Mouse (Mus musculus): Measurements from ENCODE around the gene Tecr.
"Not testable (repeated sequence)": the region's sequence is repeated elsewhere in the genome, so short reads cannot be mapped to it uniquely, and the experiment has no call there.

Tecr gene

DNA sequence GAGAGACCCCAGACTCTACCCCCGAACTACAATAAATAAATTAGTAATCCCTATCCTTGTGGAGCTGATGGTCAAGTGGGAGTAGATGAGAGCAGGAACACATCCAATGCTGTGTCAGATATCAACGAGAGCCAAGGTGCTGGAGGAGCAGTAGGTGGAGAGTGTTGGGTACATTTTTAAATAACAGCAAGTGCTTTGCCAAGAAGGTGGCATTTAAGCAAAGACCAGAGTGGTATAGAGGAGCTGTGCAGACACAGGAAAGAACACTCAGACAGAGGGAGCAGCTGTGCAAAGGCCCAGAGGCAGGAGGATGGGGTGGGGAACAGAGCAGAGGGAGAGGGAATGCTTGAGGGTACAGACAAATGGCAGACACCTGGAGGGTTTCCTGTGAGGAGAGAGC is 9.3 kb upstream of the Tecr start:
- no peak for DNase-seq

DNA sequence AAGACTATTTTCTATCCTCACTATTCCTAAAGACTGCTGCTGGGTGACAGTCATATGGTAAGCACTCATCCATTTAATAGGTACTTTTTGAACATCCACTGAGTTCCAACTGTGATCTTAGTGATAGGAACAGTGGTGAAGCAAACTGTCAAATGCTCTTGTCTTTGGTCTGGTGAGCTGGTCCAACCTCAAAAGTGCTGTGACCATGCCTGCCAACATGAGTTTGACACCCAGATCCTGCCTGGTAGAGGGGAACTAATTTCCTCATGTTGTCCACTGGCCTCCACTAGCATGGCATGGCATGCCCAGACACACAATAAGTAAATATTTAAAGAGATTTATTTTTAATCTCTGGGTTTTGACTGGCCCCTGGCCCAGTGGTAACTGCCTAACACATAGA is 8.9 kb upstream of the Tecr start:
- DNase-seq: no peak

DNA sequence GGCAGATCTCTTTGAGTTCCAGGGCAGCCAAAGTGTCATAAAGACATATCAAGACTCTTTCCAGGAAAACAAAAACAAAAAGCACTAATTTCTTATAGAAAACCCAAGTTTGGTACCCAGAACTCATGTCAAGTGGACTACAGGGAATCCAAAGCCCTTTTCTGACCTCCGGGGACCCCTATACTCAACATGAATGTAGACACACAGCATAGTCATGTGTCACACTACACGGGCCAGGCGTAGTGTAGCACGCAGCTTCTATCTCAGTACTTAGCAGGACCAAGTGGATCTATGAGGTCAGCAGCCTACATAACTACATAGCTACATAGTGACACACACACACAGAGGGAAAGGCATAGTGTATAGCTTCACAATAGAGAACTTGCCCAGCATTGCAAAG is 5.9 kb upstream of the Tecr start:
- no peak for DNase-seq

DNA sequence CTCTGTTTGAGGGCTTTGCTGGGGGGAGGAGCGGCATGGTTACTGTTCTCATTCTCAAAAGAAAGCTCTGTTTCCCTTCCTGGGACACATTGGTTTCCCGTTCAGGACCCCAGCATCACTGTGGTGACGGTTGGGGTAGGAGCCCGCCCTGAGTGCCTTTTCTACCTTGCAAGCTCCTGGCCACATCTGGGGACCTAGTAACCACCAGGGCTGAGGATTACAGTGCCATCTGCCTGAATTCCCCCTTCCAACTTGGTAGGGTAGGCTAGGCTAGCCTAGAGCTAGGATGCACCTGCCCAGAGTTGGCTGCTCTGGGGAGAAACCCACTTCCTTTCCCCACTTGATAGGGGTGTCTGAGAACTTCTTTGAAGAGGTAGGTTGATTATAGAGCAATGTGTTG is 4.2 kb upstream of the Tecr start:
- DNase-seq: no peak

DNA sequence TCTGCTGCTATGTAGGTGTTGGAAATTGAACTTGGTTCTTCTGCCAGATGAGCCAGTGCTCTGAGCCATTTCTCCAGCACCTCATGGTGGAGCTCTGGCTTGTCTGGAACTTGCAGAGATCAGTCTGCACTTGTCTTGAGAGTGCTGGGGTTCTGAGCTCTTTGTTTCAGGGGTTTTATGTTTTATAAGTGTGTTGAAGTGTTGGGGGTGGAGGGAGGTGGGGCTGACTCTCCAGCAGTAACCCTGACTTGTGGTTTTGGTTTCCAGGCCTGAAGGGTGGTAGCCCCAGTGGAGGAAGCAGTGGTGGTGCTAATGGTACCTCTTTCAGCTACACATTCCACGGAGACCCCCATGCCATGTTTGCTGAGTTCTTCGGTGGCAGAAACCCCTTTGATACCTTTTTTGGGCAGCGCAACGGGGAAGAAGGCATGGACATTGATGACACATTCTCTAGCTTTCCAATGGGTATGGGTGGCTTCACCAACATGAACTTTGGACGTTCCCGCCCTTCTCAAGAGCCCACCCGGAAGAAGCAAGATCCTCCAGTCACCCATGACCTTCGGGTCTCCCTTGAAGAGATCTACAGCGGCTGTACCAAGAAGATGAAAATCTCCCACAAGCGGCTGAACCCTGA is 1.9 kb upstream of the Tecr start:
- no peak for DNase-seq

DNA sequence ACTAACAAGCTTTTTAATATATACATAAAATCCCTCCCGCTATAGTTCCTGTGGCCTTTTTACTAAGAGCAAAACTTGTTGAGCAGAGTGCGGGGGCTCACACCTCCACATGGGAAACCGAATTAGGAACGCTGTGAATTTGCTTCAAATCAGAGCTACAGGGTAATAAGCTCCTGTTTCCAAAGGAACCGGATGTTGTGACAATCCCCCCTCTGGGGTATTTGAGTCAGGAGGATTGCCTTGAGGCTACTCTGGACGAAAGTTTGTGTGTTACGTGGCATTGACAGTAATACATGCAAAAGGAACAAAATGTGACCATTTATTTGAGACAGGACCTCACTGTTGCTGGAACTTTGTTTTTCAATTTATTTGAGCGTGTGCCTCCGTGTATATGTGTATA is 1.3 kb upstream of the Tecr start:
- DNase-seq: no peak

DNA sequence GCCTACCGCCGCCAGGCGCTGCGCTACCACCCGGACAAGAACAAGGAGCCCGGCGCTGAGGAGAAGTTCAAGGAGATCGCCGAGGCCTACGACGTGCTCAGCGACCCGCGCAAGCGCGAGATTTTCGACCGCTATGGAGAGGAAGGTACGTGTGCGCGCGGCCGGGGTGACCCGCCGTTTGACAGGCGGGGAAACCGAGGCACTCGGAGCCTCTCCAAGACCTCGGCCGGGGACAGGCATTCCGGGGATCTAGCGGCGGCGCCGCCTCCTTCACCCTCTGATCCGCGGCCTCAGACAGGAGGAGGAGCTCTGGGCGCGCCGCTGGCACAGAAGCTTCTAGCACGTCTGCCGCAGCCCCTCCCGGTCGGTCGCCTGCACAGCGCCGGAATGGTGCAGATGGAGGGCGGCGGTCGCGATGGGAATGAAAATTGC is 643 bp upstream of the Tecr start:
- peak; percentile 85 for DNase-seq

DNA sequence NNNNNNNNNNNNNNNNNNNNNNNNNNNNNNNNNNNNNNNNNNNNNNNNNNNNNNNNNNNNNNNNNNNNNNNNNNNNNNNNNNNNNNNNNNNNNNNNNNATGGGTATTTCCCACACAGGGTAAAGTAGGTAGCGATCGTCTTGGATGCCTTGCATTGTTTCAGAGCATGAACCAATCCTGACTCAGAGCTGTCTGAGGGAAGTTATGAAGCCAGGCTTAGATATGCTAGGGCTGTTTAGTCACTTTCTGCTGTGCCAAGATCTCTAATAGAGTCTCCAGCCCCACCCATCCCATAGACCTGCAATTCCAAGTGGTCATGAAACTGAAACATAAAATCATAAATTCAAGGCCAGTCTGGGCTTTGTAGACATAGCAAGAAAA is 5.1 kb downstream of the Tecr start:
- no peak for DNase-seq

DNA sequence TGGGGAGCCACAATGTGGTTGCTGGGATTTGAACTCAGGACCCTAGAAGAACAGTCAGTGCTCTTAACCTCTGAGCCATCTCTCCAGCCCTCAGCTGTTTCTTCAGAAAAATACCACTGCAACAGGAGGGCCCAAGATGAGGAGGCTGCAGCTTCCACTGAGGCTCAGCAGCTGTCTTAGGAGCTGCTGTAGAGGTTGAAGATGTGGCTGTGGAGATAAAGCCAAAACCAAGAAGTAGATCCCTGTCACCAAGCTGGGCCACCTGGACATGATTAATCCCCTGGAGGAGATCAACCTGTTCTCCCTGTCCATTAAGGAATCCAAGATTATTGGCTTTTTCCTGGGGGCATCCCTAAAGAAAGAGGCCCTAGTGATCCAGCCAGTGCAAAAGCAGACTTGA is 8.0 kb downstream of the Tecr start:
- DNase-seq: no peak

DNA sequence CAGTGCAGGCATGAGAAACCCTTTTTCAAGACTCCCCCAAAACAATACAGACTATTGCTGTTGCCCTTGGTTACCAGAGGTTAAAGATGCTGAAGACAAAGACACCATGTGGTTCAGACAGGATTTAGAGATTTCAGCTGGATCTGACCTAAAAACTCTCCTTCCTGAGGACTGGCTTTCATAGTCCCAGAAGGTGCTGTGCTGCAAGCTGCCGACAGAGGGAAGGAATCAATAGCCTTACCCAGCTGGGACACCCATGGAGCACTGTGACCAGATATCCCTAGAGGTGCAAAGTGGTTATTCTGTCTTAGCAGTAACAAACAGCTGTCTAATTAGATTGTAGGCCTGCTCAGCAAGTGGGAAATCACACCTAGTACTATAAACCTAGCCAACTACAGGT is 9.6 kb downstream of the Tecr start:
- DNase-seq: no peak

DNA sequence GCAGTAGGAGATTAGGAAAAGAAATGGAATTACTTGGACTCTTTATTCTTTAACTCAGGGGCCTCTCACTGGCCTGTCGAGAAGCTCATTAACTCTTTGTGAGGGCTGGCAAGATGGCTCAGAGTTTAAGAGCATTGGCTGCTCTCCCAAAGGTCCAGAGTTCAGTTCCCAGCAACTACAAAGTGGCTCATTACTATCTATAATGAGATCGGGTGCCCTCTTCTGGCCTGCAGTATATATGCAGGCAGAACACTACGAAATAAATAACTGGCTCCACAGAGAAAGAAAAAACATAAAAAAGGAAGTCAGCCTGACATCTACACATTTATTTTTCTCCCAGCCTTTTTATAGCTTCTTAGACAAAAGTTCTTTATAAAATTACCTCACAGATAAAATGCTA is 11.4 kb downstream of the Tecr start:
- DNase-seq: peak; percentile 86

DNA sequence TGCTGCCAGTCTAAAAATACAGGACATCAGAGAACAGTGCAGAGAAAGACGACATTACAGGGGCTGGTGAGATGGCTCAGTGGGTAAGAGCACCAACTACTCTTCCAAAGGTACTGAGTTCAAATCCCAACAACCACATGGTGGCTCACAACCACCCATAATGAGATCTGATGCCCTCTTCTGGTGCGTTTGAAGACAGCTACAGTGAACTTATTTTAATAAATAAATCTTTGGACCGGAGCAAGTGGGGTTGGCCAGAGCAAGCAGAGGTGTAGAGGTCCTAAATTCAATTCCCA is 12.8 kb downstream of the Tecr start:
- not testable (repeated sequence) for DNase-seq

DNA sequence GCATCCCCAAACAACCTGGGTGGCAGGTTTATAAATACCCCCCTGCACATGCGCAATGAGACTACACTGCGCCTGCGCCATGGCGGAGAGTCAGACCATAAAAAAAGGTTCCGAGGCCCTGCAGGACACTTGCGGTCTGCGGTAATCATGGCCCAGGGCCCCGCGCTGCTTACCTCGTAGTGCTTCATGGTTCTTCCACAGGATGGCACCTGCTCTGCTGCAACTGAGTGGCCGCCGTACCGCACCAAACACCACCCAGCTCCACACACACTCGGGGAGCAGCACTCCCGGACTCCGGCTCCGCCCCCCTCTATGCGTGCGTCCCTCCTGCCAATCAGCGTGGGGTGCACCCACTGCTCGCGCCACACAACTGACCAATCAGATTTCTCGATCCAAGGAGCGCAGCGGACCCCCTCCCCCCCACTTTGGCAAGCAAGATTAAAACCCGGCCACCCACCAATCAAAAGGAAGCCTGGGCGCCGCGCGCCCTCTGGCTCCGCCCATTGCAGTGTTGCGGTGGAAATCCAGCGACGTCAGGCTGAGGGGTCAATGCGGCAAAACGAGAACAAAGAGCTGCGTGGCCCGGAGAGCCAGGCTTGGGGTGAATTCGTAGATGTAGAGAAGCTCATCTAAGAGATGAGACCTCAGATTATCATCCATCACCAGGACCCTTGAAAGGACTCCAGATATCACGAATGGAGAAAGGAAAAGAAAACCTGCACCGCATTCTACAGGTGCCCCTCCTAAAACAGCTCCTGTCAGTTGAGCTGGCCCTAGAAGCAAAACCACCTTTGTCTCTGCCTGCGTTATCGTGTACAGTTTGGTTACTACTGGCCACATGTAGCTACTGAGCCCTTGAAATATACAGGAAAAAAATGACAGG is 13.4 kb downstream of the Tecr start:
- peak; percentile 97 for DNase-seq

DNA sequence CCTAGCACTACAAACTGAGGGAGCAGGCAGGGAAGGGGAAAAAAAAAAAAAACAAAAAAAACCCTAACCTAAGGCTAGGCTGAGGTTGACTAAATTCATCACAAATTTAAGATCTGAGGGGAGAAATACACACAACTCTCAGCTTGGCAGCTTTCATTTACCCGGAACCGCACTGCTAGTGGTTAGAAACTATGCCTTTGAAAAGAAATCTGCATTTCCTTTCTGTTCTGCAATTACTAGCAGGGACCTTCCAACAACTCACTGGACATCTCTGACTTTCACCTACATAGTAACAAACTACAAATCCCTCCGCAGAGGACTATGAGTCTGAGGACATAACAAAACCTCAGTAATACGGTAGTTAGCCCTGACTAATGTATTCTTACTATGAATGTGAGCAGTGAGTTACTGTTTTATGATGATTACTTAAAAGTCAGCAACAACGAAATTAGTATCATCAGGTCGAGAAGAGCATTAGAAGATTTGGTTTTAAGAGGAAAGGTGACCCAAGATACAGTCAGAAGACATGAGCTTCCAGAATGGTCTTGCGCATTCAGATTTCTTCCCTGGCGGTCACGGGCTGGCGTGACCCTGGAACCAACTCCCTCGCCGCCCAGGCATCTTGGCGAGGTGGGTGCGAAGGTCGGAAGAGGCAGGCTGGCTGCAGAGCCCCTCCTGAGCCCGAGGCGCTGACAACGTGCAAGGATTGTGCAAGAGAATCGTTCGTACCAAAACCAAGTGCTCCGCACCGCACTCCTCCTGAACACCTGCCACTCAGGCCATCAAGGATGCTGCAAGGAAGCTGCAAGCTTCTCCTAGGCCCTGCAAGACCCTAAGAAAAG is 14.2 kb downstream of the Tecr start:
- DNase-seq: no peak

DNA sequence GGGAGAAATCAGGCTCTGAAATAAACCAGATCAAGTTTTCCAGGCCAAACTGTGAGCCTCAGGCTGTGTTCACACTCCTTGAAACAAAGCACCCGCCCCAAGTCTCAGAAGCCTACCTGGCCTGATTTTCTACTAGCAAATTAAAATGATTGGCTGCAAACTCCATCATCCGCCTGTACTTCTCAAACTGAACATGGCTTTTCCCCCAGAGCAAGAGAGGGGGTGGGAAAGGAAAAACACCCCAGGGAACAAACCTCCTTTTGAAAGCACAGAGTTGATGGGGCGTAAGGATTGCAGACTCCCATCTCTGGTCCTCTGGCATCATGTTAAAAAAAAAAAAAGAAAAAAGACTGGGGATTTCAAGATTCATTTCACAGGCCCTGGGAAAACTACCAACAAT is 15.1 kb downstream of the Tecr start:
- no peak for DNase-seq

DNA sequence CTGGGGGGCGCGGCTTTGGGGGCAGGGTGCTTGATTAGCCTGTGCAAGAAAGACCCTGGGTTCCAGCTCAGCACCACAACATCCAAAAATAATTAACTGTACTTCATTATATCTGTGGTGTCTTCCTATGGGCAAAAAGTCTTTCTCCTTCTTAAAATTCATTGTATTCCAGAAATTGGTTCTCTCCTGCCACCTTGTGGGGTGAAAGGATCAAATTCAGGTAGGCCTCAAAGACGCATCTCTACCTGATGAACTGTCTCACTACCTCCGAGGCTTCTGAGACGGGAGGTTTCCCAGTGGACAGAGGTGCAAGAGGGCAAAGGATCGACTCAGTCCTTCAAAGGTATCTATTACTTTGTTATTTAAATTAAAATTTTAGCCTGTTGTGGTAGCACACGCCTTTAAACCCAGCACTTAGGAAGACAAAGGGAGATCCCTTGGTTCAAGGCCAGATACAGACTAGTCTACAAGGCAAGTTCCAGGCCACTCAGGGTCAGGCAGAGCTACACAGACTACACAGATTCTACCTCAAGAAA is 17.2 kb downstream of the Tecr start:
- DNase-seq: no peak

DNA sequence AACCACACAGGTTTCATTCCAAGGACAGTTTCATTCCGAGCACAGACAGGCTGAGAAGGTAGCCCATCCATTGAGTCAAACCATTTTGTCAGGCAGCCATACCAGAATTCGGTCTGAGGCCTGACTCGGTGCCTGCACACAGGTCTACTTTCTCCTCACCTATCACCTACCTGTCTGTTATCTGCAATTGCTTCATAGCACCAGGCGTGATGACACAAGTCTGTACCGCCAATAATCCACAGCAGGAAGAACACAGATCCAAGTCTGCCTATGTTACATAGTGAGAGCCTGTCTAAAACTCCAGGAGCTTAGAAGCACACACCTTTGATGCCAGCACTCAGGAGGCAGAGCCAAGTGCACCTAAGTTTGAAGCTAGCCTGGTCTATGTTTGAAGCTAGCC is 18.9 kb downstream of the Tecr start:
- DNase-seq: no peak

DNA sequence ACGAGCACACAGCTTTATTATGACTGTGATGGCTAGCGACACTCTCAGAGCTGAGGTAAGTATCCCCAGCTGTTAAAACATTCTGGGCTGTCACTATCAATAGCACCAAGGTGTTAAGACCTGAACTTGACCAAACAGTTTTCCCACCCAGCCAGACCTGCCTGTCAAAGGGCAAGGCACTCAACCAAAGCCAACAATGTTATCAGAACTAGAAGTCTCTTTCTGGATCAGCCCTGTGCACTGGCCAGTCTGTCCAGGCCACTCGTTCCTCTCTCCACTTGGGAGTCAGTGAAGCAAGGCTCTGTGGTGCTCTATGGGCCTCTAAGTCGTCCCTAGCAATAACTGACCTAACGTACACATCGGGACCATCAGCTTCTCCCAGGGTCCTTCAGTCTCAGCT is 20.1 kb downstream of the Tecr start:
- DNase-seq: no peak

DNA sequence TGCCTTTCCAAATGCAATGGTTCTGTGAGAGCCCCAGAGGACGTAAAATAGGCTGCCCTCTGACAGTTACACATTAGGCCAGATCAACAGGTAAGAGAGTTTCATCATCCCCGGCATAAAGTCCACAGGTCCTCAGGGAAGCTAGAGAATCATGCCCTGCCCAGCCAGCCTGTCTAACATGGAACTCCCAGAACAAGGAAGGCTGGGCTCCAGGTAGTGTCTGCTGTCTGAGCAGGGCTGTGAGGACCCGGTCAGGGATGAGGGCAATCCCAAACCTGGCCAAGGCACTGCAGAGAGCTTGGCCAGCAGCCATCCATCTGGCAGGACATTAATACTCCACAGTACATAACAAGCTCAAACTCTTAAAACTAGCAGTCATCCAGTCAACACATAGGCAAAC is 22.4 kb downstream of the Tecr start:
- DNase-seq: peak; percentile 47

DNA sequence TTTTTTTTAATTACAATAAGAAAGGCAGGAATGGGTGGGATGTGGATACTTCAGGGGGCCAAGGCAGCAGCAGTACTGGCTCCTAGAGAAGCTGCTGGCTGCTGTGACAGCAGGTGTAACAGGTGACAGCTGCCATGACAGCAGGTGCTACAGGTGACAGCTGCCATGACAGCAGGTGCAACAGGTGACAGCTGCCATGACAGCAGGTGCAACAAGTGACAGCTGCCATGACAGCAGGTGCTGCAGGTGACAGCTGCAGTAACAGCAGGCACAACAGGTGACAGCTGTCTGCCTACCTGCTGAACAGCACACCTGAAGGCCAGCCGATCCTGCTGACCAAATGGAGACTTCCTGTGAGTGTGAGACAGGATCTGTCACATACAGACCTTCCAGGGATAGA is 23.0 kb downstream of the Tecr start:
- no peak for DNase-seq

DNA sequence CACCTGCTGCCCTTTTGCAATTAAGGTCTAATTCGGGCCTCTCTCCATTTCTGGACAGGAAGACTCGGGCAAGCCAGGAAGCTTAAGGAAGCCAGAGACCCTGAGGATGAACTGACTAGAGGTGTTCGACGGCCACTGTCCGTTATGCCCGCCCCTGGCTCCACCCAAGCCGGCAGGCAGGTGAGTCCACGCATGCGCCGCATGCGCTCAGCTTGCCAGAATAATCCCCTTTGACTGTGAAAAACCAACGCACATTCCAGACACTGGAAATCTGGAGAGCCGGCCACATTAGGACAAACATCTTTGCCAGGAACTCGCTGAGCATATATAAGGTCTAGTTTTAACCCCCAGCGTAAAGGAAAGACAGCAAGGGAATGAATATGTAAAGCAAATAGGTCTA is 24.5 kb downstream of the Tecr start:
- no peak for DNase-seq

DNA sequence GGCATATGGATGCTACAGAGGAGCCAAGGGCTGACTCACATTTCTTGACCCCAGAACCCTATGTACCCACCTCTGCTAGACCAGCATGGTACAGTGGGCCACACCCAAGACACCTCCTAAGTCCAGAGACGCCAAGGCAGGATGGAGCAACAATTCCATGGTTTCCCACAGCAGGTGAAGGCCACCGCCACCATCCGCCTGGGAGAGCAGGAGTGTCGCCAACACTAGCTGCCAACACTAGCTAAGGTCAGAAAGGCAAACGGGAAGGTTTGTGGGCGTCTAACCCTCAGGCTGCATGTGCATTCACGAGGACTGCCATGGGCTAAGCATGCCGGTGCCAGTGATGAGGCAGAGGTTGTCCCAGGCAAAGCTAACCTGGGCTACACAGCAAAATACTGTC is 25.5 kb downstream of the Tecr start:
- DNase-seq: no peak

DNA sequence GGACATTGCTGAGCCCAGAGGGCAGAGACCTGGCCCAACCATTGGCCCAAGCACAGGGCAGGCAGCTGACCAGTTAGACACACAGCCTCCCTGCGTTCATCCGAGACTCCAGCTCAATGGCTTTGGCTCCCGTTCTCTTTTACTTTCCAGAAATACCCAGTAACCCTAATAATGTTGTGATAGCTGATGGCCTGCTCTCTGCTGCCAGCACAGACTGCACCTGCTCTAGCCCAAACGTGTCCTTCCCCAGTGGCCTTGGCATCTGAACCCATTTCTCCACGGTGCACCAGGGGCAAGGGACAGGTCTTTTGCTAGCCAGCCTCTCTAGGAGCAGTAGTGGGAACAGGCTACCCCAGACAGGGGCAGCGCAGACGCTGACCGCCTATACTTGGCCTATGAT is 26.9 kb downstream of the Tecr start:
- DNase-seq: peak; percentile 16

DNA sequence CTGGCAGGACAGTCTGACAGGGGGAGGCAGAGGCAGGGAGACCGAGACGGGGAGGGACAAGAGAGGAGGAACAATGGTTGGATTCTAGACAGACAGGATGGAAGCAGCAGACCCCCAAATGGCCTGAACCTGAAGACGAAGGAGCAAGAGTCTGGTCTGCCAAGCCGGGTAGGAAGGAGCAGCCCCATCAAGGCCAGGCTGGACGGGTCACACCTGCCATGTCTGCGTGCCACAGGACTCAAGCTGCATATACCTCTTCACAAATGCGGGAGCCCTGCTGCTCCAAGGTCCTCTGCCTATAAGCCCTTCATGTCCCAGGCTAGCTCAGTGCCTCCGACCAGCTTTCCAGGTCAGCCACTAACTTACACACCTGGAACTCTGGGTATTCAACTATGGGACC is 28.1 kb downstream of the Tecr start:
- DNase-seq: peak; percentile 0

Measured in kidney, adult 9 months (tissue).